Mouse (Mus musculus): ENCODE results near the gene Opcml.
A peak's percentile ranks its signal among the peaks of the same experiment; 100 is the strongest.

Gene Opcml

GRCm38 (mm10) chr9:28153748-28154147 is 363.2 kb downstream of the Opcml start:
- no peak for DNase-seq (ENCODE audit: low spot score in 2 of 2)

DNA sequence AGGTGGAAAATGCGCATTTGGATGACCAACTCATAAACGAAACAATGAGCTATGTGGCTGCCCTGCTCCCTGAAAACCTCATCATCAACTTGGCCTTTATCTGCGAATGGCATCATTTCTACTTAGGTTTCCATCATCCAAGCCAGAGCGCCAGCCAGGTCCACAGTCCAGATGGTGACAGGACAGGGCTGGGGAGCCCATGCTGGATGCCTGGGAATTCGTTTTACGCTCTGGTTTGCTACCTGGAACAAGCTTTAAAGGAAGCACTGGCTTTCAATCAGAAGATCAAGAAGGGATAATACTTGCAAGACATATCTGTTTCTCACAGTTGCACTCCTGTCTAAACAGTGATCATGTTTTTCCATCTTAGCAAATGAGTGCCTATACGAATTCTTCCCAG is 366.5 kb downstream of the Opcml start:
- DNase-seq (ENCODE audit: low spot score in 2 of 2) = no peak

- DNase-seq (ENCODE audit: low spot score in 2 of 2) = no peak
Measured at GRCm38 (mm10) chr9:28160953-28161352, 370.4 kb downstream of the Opcml start.

GRCm38 (mm10) chr9:28163946-28164345 is 373.4 kb downstream of the Opcml start:
- no peak for DNase-seq (ENCODE audit: low spot score in 2 of 2)

- DNase-seq (ENCODE audit: low spot score in 2 of 2) = peak in 1 of 2 experiments; percentile 20
Measured at GRCm38 (mm10) chr9:28171890-28172289, 381.3 kb downstream of the Opcml start.

- DNase-seq (ENCODE audit: low spot score in 2 of 2) = no peak
Measured at GRCm38 (mm10) chr9:28177052-28177451, 386.5 kb downstream of the Opcml start.

GRCm38 (mm10) chr9:28178123-28178887 is 387.7 kb downstream of the Opcml start:
- no peak for DNase-seq (ENCODE audit: low spot score in 2 of 2)

DNA sequence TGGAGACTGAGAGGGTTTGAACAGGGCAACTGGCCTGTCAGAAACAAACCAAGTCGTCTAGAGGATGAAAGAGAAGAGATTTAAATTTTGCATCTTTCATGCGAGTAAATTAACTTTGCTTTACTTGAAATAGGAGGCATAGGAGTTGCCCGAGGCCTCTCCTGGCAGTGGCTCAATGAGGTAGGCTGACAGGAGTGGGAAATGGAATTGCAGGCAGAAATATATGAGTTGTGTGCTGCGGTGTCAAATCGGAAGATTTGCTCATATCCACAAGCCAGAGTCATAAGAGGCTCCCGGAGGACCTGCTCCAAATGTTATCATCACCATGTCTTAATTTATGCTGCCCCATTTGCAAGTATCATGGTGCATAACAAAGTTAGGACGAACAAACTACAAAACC is 391.3 kb downstream of the Opcml start:
- no peak for DNase-seq (ENCODE audit: low spot score in 2 of 2)

GRCm38 (mm10) chr9:28190226-28190625 is 399.7 kb downstream of the Opcml start:
- DNase-seq (ENCODE audit: low spot score in 2 of 2) = no peak

DNA sequence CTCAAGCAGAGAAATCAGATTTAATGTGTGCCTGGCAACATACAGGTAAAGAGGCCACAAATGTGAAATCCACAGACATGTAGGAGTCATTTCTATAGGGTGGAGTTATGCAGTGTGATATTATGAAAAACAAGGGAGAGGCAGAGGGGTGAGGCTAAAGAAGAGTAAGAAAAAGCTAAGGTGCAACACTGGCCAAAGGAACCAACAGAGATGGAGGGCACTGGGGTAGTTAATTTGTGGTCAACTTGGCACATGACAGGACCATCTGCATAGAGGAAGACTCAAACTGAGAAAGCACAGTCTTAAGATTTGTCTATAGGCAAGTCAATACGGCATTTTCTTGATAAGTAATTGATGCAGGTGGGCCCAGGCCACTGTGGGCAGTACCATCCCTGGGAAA is 400.2 kb downstream of the Opcml start:
- DNase-seq (ENCODE audit: low spot score in 2 of 2) = no peak

DNA sequence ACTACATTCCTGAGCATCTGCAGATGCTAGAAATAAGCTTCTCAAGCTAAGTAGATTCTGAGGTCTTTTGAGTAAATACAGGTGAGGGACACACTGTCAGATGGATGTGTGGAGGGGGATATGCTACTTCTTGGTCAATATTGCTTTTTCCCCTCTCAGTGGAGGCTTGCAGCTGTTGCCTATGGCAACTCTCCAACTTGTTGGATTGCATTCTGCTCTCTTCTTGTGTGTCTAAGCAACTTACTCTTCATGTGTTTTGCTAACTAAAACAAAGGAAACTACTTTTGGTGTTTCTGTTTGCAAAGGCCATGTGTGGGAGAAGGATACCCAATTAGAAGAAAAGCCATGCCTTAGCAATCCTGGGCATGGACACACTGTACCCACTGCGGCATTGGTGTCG is 406.0 kb downstream of the Opcml start:
- no peak for DNase-seq (ENCODE audit: low spot score in 2 of 2)

DNA sequence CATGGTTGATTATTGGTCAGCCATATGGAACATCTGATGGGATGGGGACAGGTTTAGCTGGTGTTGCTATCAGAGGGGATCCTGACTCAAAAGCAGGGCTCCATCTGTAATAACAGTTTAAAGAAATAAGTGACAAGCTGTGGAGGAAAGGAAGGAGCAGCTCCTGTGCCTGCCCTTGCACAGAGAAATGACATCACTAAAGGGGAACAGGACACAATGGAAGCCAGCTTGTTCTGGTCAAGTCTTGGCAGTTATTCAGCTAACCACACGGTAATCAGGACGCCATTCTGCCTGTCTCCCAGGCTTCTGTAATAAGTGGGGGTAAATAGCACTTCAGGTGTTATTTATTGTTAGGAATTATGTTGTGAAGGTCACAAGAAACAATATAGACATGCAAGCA is 406.5 kb downstream of the Opcml start:
- DNase-seq (ENCODE audit: low spot score in 2 of 2) = no peak

- DNase-seq (ENCODE audit: low spot score in 2 of 2) = peak in 1 of 2 experiments; percentile 12
Measured at GRCm38 (mm10) chr9:28197631-28198030, 407.1 kb downstream of the Opcml start.

- no peak for DNase-seq (ENCODE audit: low spot score in 2 of 2)
Measured at GRCm38 (mm10) chr9:28198106-28198694, 407.6 kb downstream of the Opcml start.

- no peak for DNase-seq (ENCODE audit: low spot score in 2 of 2)
Measured at GRCm38 (mm10) chr9:28207441-28207840, 416.9 kb downstream of the Opcml start.

DNA sequence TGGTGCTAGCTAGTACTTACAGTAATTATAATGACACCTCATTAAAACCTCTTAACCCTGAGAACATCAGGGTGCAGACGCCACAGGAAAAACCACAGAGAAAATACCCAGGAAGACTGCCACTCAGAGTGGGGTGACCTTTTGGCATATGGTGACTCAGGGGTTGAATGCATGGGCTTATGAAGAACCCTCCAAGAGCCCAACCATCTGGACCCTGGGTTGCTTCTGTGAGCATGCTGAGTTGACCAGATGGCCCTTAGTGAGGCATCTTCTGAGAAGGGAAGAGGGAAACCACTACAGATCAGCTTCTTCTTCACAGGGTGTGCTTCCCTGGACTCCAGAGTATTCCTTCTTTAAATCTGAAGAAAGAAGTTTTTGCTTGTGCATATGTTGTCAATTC is 418.1 kb downstream of the Opcml start:
- no peak for DNase-seq (ENCODE audit: low spot score in 2 of 2)

DNA sequence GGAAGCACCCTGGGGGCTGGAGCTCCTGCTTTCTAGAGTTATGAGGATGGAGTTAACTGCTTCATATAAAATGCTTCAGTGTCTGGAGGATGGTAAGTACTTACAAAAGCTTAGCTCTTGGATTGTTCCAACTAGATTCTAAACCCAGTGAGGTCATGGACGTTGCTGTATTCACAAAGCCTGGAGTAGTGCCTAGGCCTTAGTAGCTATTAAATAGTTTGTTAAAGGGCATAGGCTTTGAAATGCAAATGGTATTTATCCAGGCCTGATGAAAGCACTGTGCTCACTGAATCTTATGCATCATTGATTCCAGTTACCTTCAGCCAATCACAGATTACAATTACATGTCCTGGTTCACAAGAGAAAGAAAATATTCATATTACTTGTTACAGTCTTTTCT is 421.3 kb downstream of the Opcml start:
- no peak for DNase-seq (ENCODE audit: low spot score in 2 of 2)

- no peak for DNase-seq (ENCODE audit: low spot score in 2 of 2)
Measured at GRCm38 (mm10) chr9:28213893-28214292, 423.3 kb downstream of the Opcml start.

DNA sequence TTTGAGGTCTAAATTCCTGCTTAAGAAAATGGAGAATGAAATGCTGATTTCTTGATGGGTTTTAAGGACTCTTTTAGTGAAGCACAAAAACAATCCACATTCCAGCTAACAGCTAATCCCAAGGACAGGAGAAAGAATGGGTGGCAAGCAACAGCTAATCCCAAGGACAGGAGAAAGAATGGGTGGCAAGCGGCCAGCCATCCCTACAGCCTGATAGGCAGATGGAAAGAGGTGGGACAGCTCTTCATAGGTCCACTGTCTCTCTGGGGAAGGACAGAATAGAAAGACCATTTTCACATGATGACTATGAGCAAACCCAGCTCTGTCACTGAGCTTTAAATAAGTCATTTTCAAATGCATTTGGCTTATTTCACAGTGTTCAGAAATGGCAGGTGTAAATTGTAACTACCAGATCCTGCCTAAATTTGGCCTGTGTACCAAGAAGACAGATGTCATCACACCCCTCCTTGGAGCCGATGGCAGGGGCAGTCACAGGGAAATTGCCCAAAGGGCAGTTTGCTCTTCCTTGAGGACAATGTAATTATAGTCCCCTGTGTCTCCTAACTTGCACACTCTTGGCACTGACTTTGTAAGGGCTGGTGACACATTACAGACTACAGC is 427.6 kb downstream of the Opcml start:
- no peak for DNase-seq (ENCODE audit: low spot score in 2 of 2)

DNA sequence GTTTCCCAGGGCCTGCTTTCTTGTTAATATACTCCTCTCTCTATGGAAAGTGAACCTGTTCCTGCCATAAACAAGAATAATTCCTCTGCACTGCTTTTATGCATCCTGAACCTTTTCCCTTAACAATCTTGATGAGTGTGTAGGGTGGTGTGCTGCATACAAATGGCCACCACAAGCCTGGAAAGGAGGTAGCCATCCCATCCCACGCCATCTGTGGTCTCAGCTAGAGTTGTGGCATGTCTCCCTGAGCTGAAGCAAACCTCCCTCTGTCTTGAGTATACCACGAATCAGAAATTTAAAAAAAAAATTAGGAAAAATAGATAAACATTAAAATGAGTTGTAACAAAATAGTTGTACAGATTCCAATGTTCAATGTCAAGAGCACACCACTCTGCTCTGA is 432.2 kb downstream of the Opcml start:
- DNase-seq (ENCODE audit: low spot score in 2 of 2) = no peak

- no peak for DNase-seq (ENCODE audit: low spot score in 2 of 2)
Measured at GRCm38 (mm10) chr9:28225824-28226569, 435.4 kb downstream of the Opcml start.

DNA sequence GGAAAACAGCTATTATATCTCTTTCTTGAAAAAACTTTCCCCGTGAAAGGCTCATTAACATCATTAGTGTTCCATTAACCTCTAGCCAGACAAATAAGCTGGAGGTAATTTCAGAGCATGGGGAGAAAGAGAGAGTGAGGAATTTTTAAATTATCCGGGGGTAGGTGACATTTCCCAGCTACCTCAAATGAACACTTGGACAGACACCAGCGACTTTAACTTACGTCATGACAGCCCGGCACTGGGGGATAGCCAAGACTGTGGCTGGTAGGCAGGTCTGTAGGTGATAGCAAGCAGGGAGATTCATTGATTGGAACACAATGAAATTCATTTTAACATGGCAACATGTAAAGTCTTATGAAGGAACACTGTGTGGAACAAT is 436.0 kb downstream of the Opcml start:
- DNase-seq (ENCODE audit: low spot score in 2 of 2) = no peak

All from spleen, postnatal 10 days (tissue).